Mouse (Mus musculus) embryo, embryonic 10 days (tissue): ENCODE results near the gene Gm29776.

Experiments used
- DNase-seq: peaks from one replicate; pipeline ENCODE4 v3.0.0-alpha.2; 2015; ENCODE audit warnings: low spot score

Gm29776 gene

DNA sequence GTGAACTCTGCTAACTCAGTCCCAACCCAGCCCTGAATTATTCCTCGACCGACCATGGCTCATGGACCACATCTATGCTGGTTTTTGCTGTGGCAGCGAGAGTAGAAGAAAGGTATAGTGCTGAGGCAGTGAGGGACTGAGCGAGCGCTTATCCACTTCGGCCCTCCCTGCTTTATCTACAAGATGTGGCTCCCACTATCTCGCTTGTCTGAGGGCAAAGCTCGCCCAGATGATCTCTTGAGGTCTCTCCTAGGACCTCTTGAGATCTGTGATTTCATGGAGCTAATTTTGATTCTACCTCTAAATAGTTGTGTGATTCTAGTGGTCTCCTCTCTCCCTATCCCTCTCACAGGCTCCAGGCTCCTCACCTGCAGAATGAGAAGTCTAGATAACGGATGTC is 10.4 kb upstream of the Gm29776 start:
- DNase-seq = no peak

DNA sequence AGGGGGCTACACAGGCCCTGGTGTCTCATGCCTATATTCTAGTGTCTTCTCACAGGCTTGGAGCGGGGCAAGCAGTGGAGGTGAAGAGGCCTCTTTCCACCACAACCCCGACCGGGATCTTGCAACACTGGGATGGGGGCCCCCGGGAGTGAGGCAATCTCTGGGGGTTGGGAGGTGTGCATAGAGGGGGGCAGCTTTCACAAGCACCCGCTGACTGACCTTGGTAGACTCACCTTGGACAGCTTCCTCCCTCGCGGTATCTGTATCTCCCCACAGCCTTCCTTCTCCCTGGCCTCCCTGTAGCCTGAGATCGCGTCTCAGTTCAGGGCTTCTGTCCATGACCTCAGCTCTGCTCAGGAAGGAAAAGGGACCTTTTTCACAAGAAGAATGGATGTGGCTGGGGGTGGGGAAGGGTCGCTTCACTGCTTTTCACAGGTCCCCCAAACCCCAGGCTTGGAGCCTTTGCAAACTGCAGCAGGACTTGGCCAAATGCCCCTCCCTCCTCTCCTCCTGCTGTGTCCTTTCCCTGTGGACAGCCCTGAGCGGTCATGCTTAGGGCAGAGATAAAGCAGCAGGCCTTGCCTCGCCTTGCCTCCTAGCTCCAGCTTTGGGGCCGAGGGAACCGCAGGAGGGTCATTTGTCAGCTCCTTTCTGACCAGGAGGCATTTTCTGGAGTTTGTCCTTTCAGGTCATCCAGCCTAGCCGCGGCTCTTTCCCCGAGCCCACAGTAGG is 8.1 kb upstream of the Gm29776 start:
- peak; percentile 21 for DNase-seq

DNA sequence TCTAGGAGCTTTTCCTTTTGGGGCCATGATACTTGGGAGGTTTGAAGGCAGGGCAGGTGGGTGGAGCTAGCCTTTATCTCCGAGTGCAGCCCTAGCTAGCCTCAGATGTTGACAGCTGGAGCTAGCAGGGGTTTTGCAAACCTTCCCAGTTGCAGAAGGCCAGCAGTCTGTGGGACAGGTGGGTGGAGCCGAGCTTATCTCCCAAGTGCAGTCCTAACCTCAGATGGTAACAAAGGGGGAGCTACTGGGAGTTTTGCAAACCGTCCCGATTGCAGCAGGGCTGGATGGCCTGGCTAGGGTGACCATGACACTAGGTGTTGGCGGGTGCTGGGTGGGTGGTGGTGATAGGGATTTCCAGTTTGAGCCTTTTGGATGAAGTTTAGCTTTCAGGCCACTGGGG is 7.2 kb upstream of the Gm29776 start:
- DNase-seq = peak; percentile 28

DNA sequence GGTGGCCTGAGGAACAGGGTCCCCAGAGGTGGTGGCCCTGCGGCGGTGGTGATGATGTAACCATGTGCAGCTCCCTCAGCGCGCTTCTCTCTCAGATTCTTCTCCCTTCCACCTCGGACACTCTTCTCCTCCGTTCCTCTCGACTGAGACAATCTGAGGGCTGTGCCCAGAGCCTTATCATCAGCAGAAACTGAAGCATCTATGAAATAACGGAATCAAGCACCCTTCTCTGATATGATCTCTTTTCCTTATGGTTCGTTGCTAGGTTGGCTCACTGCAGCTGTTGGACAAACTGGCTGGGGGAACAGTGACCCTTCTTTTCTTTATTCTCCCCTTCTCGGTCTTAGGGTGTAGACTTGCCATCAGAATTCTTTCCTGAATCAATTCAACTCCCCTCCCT is 4.6 kb upstream of the Gm29776 start:
- no peak for DNase-seq

DNA sequence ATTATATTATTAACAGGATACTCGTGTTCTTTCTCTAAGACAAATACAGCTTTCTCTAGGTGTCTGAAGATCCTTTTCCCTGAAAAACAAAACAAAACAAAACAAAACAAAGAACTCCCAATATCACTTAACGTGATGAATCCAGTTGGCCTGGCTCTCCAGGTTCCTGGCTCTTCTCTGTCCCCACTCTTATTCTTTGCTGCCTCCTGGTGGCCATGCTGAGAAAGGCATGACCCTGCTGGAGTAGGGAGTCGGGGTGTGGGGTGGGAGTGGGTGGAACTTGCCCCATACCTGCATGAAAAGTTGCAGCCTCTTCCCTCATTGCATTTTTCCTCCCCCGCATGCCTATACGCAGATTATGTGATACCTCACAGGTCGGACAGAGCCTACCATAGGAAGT is 2.7 kb upstream of the Gm29776 start:
- DNase-seq = peak; percentile 82

DNA sequence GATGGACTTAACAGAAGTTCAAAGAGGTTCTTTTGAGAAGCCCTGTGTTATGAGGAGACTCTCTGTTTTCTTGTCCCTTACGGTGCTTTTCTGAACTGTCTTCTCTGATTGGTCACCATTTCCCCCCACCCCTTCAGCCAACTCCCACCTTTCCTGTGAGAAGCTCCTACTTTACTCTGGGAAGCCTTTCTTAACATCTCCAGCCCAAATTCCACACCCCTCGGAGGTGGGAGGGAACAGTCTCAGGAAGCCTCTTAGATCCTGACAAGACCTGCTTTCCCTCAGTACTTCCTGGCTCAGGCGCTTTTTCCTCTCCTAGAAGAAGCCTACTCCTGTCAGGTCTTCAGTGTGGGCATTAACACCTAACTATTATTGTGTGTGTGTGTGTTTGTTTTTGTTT is 953 bp upstream of the Gm29776 start:
- DNase-seq = no peak

DNA sequence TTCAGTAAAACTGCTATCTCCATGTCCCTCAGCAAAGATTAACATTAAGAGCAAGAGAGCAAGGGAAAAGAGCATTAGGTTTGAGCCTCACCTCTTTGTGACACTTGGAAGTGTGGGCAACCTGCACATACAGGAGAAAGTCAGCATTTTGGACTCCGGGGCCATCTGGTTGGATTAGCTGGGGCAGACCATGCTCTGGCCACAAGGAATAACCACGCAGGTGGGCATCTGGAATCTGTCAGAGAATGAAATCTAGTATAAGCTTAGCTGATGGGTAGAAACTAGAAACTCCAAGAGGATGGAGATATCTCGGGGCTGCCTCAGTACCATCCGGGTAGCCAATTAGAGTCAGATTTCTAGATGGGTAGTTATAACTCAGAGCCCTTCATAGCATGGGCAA is 1.9 kb downstream of the Gm29776 start:
- no peak for DNase-seq

DNA sequence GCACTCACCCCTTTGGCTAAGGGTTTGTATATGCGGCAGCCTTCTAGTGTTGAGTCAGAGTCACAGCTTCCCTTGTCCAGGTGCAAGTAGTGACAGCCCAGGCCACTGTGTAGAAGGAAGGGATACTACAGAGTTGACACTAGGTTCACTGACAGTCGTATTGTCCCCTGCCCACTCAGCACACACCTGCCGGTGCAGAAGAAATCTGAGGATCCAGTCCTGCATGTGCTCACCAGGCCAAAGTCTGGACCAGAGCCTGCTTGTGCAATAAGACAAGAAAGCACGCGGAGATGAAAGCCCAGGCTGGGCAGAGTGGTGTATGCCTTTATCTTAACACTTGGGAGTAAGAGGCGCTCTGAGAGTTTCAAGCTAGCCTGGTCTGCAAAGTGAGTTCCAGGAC is 3.6 kb downstream of the Gm29776 start:
- DNase-seq = no peak

DNA sequence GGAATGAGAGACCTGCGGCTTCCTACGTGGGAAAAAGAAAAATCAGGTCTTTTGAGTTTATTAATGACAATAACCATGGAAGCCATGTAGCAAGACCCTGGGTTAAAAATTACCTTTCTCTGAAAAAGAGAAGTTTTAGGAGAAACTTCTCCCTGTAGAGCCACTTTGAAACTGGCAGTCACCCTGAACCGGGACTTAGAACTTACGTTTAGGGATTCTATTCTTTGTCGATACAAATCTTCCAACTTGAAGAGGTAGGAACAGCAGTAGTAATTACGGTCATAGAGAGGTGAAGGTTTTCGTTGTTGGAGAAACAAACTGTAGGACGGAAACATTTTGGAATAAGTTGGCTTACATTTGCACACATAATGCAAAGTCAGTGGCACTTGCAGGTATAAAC is 11.4 kb downstream of the Gm29776 start:
- DNase-seq = no peak

DNA sequence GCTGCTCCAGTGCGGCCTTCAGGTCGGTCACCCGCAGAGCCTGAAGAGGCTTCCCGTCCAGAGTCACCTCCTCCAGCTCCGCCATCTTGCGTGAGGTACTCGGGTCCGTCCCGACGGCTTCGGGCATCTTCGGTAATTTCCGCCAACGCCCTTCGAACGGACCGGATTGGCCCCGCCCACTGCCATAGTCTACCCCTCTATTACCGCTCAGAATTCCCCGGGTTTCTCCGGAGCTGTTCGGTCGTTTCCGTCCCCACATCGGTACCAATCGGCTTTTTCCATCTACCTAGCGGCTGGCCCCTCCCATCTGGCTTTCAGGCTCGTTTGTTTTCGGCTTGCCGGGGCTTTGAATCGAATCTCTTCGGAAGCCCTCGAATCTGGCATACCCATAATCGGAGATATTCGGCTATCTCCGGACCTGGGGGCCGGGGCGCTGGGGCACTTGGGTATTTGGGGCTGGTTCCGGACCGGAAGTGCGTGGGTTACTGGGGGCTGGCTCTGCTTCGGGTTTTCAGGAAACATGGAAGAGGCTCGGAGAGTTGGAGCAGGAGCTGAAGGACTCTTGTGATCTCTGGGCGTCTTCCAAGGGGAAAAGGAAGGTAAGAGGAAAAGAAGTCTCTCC is 12.0 kb downstream of the Gm29776 start, which contains the start of gene Acin1:
Acin1 (minus strand) TSS at position 410 of the 622 bp plus-strand sequence.
- DNase-seq = peak; percentile 99

DNA sequence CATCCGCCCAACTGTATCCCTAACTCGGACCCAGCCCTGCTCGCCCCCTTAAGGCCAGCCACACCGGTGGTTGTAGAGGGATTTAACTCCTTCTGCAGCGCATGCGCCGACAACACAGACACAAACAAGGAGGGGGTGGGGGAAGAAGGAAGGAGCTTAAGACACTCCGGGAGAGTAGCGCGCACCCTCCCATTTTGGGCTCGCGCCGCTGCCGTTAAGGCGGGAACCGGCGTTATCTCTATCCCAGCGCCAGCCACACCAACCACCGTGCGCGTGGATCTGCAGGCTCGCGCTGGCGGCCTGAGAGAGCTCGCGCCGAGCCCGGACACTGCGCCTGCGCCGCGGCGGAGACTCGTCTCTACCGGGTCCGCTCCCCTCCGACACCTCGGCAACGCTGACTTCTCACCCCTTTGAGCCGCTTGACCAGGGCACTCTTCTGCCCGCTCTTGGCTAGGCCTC is 12.5 kb downstream of the Gm29776 start, which contains the start of gene 1700123O20Rik:
1700123O20Rik (plus strand) TSS at position 154 of the 459 bp plus-strand sequence.
- DNase-seq = peak; percentile 91

DNA sequence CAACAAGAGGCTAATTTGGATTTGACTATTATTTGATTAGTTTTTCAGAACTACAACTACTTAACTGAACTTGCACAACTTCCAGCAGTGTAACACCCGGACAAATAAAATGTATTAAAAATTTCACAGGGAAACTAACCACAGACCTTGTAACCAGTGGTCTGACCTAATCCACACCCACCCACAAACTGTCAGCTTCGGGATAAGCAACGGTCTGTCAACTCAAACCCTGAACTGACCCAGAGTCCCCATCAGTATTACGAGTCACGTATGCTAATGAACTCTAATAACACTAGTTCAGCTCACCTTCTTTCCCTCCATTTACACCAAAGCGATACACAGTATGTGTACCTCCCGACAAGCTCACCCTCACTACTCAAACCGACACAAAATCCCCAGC is 13.2 kb downstream of the Gm29776 start:
- no peak for DNase-seq

DNA sequence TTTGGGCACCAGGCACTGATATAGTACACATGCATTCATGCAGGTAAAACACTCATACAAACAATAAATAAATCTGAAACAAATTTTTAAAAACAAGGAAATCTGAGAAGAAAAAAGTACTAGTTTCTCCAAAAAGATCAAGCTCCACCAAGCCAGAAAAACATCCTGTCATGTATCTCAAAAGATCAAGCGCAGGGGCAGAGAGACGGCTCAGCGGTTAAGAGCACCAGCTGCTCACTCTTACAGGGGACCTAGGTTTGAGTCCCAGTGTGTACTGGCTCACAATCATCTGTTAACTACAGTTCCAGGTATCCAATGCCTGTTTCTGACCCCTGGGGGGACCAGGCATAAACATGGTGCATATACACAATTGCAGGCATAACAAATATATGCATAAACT is 16.2 kb downstream of the Gm29776 start:
- DNase-seq = no peak

DNA sequence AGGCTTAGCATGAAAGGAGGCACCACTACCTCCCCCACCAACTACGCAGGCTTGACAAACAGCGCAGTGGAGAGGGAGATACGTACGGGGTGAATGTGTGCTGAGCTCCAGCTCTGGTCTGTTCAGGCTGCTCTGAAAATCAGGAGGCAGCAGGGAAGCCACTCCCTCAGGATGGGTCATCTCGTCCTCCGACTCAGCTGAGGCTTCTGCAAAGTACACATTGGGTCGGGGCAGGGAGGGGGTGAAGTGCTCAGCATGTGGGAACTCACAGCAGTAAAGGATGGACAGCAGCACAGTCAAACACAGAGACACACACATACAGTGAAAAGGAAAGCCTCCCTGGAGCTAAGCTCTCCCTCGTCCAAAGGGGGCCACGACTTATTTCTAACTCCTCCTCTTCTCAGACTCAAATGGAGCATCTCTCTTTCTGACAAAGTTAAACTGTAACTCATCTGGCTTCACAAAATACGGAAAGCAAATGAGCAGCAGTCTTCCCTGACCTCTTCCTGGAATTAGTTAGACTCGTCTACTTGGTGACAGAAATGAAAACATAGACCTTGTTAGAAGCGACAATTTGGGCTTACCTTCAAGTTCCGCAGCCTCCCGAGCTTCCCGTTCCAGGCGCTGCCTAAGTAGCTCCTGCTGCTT is 19.9 kb downstream of the Gm29776 start:
- no peak for DNase-seq

DNA sequence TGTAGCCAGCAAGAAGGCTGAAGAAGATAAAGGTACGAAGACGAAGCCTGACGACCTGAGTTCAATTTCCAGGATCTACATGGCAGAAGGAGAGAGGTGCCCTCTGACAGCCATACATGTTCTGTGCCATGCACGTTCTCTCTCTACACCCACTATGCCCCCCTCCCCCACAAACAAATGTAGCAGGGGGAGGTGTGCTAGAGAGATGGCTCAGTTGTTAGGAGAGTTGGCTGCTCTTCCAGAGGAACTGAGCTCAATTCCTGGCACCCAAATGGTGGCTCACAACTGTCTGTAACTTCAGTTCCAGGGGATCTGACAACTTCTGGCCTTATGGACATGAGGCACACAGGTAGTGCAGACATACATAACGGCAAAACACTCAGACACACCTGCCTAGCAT is 22.3 kb downstream of the Gm29776 start:
- no peak for DNase-seq

DNA sequence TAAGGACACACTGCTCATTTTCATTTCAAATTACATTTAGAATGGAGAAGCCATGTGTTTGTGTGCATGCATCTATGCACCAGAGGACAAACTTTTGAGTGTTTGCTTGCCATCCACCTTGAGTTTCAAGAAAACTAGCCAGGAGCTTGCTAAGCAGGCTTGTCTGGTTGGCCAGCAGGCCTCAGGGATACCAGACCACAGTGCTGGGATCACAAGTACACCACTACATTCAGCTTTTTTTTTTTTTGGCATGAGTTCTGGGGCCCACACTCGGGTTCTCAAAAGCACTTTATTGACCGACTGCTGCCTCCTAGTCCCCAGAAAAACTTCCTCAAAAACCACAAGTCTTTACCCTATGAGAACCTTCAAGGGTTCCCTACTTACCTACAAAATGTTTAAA is 24.3 kb downstream of the Gm29776 start:
- no peak for DNase-seq

DNA sequence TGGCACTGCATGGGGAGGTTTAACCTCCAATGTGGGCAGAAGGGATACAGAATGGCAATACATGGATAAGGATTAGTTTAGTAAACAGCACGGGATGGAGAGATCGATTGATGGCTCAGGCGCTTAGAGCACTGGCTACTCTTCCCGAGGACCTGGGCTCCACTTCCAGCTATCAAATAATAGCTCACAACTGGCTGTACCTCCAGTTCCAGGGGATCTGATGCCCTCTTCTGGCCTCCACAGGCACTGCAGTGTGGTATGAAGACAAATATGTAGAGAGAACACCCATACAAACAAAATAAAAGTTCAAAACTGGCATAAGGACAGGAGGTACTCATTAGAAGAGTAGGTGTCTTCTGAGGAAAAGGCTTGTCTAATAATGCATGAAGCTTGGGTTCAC is 29.3 kb downstream of the Gm29776 start:
- DNase-seq = peak; percentile 65

DNA sequence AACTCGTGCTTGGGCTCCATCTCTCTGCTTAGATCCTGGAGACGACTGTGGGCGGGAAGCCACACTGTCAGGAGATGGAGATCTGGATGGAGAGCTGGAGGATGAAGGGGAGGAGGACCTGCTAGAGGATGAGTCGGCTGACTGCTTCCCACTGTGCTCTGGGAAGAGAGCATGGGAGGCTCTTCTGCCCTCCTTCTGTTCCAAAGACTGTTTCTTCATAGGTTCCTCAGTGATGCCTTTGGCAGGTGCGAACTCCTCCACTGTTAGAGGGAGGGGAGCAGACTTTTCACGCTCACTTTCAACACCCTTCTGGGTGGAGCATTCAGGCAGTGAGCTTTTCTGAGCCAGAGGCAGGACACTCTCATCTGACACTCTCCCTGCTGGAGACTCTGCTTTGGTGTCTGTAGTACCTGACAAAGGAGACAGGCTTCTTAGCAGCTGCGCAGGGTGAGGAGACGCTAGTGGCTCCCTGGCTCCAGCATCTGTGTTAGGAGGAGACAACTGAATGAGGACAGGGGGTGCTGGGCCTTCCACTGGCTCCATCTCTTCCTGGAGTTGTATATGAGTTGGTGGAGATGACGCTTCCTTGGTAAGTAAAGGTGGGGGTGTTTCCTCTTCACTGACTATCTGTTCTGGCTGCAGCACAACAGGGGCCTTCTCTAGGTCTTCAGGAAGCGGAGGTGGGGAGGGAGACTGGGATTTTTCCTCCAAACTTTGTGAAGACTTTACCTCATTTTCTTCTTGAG is 34.0 kb downstream of the Gm29776 start:
- no peak for DNase-seq

DNA sequence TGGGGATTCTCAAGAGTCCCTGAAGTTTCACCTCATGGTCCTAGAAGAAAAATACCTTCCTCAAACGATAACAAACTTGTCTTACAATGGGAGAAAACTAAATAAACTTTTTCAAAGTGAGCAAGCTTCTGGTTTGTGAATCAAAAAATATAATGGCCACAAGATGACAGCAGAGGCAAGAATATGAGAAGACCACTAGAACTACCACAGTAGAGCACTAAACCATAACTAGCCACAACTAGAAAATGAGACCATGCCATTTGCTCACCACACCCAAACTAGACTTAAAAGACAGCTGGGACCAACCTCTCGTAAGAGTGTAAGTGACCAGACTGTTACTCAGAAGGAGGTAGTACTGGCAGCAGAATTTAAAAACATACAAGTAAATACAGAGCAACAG is 38.6 kb downstream of the Gm29776 start:
- DNase-seq = no peak

DNA sequence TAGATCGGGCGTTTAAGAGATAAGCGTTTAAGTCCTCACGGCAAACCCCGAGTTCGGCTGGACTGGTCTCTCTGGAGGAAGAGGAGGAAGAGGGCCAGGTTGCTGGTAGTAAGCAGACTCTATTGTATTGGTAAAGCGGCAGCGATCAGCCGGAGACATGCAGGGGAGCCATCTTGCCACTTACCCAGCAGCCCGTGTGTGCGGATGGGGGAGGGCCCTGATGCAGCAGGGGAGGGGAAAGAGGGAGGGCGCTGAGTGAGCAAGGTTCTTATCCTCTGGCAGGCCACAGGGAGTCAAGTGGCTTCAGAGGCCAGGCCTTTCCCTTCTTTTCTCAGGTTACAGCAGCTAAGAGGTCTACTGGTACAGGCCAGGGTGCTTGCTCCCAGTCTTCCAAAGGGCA is 45.1 kb downstream of the Gm29776 start:
- DNase-seq = peak; percentile 95

DNA sequence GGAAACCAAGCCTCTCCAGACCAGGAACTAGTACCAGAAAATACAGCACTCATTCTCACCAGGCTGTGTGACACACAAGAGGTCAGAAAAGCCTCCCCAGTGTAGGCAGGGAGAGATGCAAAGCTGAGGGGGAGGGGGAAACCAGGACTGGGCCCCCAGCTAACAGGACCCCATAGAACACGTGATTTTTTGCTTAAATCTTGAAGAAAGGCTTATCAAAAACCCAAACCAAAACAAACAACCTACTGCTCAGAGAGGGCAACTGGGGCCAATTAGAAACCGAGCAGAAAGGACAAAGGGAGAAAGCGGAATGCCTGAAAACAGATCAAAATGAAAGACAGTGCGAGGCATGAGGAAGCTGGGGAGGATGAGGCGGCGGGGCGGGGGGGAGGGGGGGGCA is 45.8 kb downstream of the Gm29776 start:
- no peak for DNase-seq

DNA sequence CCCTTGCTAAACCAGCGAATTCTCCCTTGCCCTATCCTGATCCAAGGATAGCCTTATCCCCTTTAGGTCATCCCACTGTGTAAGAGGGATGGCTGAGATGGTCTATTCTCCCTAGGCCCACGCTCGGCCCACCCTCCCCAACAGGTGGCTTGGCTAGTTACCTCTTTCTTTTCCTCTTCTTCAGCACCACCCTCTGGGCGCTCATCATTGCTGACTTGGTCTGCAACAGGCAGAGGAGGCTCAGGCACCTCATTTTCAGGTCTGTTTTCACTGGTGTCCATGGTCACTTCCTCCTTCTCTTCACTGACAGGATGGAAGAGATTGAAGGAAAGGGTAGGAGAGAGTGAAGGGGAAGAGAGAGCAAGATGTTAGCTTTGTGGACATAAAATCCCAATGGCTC is 47.1 kb downstream of the Gm29776 start:
- no peak for DNase-seq
